Mouse (Mus musculus): Measurements from ENCODE around the gene Ptprr.

GRCm38 (mm10) chr10:116113867-116114474 is 96.0 kb downstream of the Ptprr start, which contains the start of gene 4933416C03Rik:
- peak; percentile 90 for TF ChIP-seq POLR2A (IDR thresholded peaks at IDR 0.05; ENCODE audit: control insufficient read depth, low read depth, low read length)
- TF ChIP-seq CTCF (IDR thresholded peaks at IDR 0.05; ENCODE audit: control insufficient read depth, insufficient read depth, insufficient replicate concordance, low read depth, low read length): no peak
